Mouse (Mus musculus) large intestine, adult 2 months (tissue): ENCODE measurements around the gene Prdm16. TPM values are rescaled to one million over a fixed set of nuclear protein-coding genes. Genes with fewer than 3 reads are reported as not detected.

Experiments used
- DNase-seq: peaks from one replicate; pipeline ENCODE4 v3.0.0-alpha.2; 2012; ENCODE audit warnings: low read depth, low spot score
- WGBS: fragments of 180-500 bp; shearing (Covaris S2); methylation state at CpG from one replicate; pipeline ENCODE4 v1.1.7; 2018; 5-methylcytosine and 5-hydroxymethylcytosine counted together
- polyA plus RNA-seq: library from polyadenylated mRNA; depleted of rRNA; stranded (reverse); fragments of >200 nt; gene quantifications from 2 replicates; pipeline ENCODE4 v1.2.3, GENCODE M21; 2012; rRNA removed

Gene Prdm16
- polyA plus RNA-seq, result 2.7 and 5.0 TPM in 2 replicates

DNA sequence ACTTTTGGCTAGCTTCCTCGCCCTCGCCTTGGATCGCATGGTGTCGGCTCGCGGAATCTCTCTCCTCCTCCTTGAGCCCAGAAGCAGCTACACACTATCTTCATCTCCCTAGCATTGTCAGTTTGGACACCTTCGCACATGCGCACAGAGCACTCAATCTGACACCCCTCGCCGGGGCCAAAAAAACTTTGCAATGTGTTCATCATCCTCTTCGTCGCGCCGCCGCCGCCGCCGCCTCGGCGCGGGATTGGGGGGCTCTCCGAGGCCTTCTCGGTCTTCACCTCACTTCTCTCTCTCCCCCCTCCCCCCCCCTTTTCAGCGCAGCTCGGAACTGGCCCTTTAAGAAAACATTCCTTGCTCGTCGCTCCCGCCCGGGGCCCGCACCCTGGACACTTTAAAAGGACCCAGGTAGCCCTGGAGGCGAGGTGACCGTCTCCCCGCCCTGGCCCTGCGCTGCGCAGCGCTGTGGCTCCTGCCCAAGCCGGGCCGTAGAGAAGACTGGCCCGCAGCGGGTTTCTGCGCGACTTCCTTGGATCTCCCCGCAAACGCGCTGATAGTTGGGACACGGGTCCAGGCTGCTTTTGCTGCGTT lies at the start of gene Prdm16:
Prdm16 (minus strand) TSS at position 153 of the 591 bp plus-strand sequence.
- WGBS, result 1% methylated on average over 47 of the region's 47 CpGs
- DNase-seq, result no peak

DNA sequence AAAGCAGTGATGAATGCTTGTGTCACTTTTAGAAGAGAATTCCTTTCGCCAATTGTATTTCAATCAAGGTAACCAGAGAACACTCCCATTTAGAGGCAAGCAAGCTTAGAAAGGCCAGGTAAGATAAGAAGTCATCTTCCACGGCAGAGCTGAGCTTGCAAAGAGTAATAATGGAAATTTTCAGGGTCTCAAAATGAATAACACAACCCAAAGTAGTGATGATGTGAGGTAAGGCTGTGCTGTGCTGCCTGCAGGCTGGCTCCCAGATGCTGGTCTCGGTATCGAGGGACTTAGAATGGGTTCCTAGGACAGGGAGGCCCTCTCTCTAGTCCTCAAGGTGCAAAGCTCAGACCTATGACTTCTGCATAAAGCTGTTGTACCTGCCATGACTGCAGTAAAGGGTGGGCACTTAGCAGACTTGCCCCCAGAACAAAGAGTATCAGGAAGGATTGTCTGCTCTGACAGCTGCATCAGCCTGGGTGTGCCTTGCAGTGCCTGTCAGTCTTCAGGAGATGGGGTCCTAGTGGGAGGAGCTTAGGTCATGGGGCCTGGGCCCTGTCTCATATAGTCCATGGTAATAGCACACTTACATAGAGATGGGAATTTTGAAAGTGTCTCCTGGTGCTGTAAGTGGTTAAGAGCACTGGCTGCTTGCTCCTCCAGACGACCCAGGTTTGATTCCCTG lies 46.5 kb upstream of the Prdm16 start:
- WGBS, result 68% methylated on average over 5 of the region's 5 CpGs
- no peak for DNase-seq

DNA sequence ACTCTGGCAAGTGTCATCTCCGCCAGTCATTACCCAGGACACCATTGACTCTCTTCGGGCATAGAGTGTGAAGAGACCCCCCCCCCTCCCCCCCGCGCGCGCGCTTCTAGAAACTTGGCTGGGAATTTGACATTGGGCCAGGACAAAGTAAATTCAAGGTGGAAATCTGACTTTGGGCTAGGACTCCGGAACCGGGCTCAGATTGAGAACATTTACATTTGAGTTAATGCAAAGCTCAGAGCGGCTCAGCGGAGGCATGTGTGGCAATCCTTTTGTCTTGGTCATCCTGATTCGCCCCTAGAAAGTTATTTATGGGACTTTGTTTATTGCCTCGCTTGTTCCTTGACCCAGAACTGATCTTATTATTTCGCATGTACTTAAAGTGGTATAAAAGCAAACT lies 45.6 kb upstream of the Prdm16 start:
- WGBS, result 44% methylated on average over 14 of the region's 14 CpGs
- no peak for DNase-seq

DNA sequence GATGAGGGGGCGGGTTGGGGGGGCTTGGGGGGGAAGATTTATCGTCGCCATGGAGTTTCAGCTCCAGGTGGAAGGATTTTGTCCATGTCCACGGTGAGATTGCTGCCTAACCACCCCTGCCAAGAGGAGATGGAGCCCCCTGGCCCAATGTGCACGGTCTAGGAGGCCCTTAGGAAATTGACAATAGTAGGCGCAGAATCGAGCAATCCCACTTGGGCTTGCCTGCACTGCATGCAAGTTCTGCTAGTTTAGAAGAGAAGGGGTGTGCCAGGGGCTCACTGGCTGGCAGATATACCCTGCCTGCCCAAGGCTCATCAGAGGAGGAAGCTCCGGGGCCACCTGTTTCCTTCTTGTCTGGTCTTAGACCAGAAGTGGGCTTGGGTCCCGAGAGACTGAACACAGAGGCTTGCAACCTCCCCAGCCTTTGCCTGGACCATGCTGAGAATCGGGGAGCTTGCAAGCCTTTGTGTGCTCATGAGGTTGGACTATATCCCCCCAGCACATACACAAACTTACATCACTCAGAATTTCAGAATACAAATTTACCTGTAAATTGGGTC lies 38.8 kb upstream of the Prdm16 start:
- 62% methylated on average over 10 of the region's 10 CpGs for WGBS
- no peak for DNase-seq

DNA sequence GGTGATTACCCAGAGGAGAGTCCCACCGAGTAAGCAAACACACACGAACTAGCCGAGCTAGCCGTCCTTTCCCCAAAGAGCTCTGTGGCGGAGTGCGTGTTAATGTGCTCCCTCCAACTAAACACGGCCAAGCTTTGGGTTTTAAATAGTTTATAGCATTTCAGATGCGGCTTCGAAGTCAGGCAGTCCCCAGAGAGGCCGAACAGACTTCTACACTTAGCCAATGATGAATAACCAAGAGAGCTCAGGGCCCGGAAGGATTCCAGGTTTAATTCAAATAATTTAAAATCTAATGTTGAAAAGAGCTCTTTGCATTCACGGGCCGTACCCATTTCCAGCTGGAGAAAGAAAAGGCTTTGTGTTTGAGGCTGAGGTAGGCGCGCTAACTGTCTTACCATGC lies 38.3 kb upstream of the Prdm16 start:
- WGBS, result 33% methylated on average over 15 of the region's 15 CpGs
- no peak for DNase-seq

DNA sequence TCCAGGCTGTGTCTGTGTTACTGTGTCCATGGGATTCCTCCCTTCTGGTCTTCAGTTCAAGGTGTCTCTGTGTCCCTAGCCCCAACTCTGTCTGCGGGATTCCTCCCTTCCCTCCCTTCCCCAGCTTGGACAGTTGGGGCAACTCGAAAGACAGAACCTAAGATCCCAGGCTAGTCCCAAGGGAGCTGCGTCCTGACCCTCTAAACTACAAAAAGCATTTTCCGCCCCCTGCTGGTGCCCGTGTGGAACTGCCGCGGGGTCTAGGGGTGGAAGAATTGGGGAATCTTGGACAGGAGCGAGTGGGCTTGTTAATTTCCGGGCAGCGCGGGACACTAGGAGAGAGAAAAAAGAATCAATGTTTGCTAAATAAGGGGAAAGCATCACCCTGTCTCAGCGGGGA lies 37.9 kb upstream of the Prdm16 start:
- peak; percentile 1 for DNase-seq
- whole genome bisulfite sequencing, result 4% methylated on average over 12 of the region's 12 CpGs

DNA sequence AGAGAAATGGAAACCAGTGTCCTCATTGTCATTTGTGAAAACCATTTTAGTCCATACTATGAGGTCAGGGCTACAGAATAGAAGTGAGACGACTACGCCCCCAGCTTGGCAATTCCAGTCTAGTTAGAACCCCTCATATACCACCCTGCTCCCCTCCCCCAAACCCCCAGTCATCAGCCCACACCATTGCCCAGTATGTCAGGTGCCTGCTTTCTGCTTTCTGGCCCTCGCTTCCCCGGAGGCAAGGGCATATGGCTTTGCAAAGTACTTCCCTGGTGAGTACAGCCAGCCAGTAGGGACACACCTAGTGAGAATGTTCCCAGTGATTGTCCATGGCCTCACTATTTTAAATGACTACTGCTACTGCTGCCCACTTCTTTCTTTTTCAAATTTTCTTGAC lies 37.3 kb upstream of the Prdm16 start:
- no peak for DNase-seq
- 86% methylated on average over 4 of the region's 4 CpGs for WGBS

DNA sequence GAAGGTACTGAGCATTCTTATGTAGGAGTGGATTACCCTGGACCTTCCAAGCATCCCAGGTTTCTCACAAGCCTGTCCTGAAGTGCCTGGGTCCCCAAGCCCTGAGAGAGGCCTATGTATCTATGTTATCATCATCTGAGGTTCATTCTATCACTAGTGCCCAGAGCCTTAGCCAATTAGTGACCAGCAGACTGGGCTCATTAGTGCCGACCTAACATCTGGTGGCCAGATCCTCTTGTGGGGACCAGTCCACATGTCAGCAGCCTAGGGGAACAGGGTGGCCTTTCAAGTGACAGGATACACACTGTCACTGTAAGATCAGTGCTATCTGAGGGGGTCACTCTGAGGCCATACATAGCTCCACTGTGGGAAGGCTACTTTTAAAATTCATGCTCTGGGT lies 35.4 kb upstream of the Prdm16 start:
- DNase-seq, result no peak
- WGBS, result 53% methylated on average over 1 of the region's 1 CpGs

DNA sequence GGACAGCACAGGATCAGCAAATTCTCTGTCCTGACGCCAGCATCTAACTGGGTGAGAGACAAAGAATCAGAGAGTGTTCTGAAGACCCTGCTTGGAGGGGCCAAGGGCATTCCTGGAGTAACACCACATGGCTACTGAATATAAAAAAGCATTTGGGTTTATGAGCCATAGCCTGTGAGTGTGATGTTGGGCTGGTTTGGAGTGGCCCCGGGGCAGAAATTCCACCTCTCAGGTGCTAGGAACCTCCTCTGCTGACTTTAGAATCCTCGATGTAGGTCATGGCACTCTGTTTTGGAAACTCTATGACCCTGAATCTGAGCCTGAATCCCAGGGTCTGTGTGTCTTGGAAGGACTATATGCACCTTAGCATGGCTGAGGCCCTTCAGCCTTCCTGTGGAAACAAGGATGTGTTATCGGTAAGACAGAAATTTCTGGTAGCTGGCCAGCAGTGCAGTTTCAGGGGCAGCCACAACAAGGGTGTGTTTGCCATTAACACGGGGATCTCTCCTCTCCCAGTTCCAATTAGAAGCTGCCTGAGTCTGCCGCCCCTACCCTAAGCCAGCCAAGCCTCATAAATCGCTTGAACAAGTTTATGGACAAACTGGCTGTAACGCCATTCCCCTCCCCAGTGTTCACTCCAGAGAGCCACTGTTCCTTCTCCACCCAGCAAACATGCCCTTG lies 34.7 kb upstream of the Prdm16 start:
- WGBS, result 23% methylated on average over 8 of the region's 8 CpGs
- no peak for DNase-seq

DNA sequence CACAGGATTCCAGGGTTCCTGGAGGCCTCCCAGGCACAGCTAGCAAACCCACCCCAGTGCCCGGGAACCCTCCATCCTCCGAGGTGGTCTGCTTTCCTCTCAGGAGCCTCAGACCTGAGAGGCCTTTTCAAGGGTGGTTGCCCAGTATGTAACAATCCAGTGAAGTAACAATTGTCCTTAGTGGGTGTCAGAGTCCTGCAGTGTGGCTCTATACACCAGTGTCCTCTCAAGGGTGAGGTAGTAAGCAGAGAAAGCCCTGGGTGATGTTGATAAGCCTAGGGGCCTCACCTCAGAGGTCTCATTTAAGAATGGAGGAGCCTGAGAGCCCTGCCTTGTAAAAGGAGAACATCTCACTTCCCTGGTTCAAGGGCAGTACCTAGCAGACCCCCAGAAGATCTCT lies 31.1 kb upstream of the Prdm16 start, which contains the start of gene Actrt2:
Actrt2 (minus strand) TSS at position 101 of the 400 bp plus-strand sequence.
- no peak for DNase-seq
- 74% methylated on average over 2 of the region's 2 CpGs for WGBS

DNA sequence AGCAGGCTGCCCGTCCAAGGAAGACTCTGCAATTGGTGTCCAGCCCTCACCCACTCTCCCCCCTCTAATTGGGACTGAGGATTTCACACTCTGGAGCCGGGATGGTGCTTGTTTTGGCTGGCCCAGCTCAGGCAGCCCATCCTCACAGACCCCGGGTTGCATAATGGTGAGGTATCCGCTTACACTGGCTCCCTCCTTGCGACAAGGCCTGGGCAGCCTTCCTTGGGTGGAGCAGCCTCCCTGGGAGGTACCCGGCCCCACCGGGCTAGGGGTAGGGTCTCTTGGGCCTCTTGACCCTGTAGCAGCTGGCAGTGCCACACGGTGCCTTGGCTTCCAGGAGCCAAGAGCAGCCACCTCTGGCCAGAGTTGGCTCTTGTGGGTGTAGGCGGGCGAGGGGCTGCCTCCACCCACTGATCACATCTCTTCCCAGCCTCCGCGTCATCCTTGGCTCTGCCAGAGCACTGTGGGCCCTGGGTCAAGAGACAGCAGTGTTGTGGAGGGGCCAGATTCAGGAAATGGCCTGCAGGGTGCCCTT lies 26.1 kb upstream of the Prdm16 start:
- DNase-seq, result no peak
- WGBS, result 73% methylated on average over 12 of the region's 12 CpGs

DNA sequence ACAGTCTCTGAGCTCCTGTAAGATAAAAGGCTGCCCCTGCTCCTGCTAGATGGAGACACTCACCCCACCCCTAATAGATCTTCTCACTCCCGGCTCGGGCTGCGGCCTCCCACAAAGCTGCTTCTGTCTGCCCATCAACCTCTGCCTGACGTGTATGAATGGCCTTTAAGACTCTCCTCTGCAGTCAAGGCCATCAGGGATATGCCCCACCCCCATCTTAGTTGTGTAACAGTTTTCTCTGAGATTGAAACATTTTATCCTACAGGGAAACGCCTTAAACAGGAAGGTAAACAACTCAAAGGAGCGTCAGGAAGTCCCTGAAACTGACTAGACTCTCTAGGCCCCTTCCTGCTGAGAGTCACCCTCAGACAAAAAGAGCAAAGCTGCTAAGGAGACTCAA lies 24.6 kb upstream of the Prdm16 start:
- DNase-seq, result no peak
- WGBS, result 32% methylated on average over 6 of the region's 6 CpGs

DNA sequence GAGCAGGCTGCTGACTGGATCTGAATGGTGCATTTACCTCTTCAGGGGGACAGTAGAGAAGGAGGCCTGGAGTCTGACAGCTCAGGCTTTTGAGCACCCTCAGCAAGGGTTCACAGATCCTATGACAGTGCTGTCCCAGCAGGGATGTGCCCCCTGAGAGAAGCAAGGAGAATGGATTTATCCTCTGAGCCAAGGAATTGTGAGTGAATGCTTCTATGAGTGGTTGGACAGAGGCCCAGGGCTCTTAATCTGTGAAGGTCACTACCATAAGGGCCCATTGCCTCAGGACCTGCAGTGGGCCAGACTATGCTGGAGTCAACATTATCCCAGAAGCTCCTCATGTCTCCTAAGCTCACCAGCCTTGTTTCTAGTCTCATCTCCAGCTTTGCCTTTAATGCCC lies 23.4 kb upstream of the Prdm16 start:
- DNase-seq, result no peak

DNA sequence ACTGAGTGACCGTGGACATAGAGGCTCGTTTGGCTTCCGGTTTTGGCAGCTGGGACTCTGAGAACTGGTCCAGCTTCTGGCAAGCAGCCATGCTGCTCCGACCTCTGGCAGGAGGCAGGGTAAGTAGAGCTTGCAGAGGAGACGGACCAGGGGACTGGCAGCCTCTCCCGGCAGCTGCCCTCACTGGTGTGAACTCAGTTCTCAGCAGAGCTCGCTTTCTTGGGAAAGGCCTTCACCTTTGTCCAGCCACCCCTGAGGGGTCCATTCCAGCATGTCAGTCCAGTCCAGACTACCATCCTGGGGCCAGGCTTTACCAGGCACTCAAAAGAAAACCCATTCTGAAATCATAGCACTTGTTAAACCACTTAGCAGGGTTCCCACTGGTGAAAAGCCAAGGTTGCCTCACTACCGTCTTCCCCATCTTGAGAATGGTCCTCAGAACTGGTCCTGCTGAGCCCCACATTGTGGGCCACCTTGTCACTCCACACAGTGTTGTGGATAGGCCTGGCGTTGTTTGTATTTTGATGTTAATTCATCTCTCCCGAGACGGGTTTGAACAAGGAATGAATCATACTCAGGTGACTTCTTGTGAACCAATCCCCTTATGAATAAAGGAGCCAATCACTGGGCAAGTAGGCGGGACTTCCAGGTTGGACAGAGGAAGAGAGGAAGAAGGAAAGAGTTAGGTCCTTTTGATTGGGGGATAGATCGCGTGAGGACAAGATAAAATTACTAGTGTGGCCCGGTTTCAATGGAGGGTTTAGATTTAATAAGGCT lies 18.6 kb upstream of the Prdm16 start:
- DNase-seq, result no peak
- WGBS, result 70% methylated on average over 15 of the region's 15 CpGs

DNA sequence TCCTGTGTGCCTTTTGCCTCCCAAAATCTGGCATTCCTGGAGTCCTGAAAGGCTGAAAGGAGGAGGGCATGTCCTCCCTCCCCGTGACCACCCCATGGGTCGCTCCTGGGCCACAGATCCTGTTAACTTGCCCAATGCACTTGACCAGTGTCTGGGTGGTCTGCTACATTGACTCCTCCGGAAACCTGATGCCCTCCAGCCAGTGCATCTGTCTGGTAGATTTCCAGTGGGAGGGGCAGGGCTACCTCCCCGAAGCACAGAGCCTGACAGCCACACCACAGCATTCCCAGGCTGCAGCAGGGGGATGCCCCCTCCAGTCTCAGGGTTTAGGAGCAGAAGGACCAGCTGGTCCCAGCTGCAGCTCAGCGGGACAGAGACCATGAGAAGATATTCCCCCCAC lies 15.8 kb upstream of the Prdm16 start:
- no peak for DNase-seq
- 19% methylated on average over 5 of the region's 5 CpGs for WGBS

DNA sequence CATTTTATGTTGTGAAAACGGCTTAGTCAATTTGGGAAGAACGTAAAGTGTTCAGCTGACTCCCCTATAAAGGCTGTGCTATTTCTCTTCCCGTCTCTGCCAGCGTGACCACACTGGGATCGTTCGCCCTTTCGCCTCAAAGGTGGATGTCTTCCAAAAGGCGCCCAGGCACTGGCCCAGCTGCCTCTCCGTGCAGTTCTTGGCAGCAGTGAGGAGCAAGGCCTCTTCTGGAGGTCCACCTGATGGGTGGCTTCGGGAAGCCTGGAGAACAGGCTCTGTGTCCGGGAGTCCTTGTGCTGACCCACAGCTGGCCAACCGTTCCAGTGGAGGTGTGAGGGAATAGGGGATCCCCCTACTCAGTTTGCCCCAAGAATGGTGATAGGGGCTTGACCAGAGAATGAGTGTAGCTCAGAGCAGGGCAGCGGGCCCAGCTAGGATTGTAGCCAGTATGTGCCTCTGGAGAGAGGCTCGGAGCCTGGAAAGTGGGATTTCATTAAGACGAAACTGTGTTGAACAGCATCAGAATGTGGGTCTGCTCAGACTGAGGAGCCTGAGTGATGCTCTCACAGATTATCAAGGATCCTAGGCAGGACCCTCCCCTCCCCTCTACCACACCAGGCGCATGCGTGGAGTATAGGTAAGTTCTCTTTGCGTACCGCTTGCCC lies 12.5 kb upstream of the Prdm16 start:
- no peak for DNase-seq
- WGBS, result 78% methylated on average over 19 of the region's 19 CpGs

DNA sequence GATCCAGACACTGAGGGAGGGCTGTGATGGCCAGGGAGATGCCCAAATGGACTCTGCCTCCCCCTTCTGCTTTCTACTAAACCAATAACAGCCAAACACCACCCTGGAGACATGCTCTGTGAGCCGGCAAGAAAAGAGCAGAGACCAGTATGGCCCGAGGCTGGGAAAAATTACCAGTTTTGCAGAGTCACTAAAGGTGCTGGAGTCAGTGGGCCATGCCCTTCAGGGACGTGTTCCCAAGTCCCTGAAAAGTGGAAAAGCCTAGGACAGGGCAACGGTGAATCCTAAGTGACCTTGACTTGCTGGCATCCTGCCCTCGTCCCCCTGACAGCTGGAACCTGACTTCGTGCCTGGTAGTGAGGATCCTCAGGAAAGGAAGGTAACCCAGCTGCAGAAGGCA lies 5.8 kb upstream of the Prdm16 start:
- DNase-seq, result no peak
- WGBS, result 3% methylated on average over 6 of the region's 6 CpGs

DNA sequence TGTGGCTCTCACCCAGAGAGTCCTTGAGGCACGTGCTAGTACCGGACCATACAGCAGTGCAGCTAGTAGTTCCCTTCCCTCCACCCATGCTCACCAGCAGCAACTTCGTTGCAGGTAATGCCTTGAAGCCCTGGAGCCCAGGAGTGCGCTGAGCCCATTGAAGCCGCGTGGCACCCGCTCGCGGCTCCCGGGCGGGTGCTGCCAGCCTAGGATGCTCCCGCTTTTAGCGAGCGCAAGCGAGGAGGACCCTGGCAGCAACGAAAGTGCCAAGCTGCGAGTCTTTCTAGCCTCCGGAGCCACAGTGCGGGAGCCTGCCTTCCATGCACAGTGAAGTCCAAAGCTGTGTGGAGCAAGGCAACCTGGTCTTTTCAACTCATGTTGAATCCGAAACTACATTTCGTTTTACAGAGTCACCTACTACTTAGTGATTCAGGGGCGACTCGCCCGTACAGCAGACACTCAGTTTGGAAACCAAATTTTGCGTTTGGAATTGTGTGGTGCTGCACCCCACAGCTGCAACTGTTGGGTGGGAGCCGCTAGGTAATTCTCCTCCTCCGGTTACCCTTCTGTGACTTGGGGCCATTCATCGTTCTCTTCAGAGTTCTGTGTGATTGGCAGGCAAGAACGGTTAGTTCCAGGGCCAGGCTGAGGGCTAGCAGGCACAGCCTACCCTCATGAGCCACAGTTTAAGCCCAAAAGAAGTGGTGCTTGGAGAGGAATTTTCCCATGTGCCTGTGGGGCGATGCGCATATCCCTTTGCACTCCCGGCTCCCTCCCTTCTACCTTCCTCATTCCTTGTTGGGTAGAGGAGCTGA lies 4.8 kb upstream of the Prdm16 start:
- 8% methylated on average over 32 of the region's 32 CpGs for WGBS
- DNase-seq, result no peak
